Mouse (Mus musculus) neural tube, embryonic 15.5 days (tissue): ENCODE data around the gene Zfp341. TPM values are rescaled to one million over a fixed set of nuclear protein-coding genes. Genes with fewer than 3 reads are reported as not detected.

Source experiments
- polyA plus RNA-seq: library from polyadenylated mRNA; unstranded; fragments of >200 nt; fragmentation: Nextera tagmentation; extraction: Ambion mirVana; gene quantifications from 2 replicates; pipeline ENCODE4 v1.2.1, GENCODE M21; 2015

Zfp341 gene
- polyA plus RNA-seq, 1 experiment from 2014 or later, result 2.3 TPM

Other genes starting within 250 kb of the Zfp341 start
- gene Cdk5rap1, start 240.3 kb upstream of the Zfp341 start, polyA plus RNA-seq, result 13.7 and 13.8 TPM in 2 replicates
- 12.1 and 12.7 TPM in 2 replicates for gene Snta1, start 205.2 kb upstream of the Zfp341 start, polyA plus RNA-seq
- 35.3 and 36.1 TPM in 2 replicates for gene Cbfa2t2, start 176.8 kb upstream of the Zfp341 start, polyA plus RNA-seq
- gene 1700003F12Rik, start 66.2 kb upstream of the Zfp341 start, polyA plus RNA-seq, result 1.3 and 1.9 TPM in 2 replicates
- 0.31 and 0.63 TPM in 2 replicates for gene Actl10, start 61.5 kb upstream of the Zfp341 start, polyA plus RNA-seq
- 16.0 and 19.6 TPM in 2 replicates for gene Necab3, start 54.4 kb upstream of the Zfp341 start, polyA plus RNA-seq
- gene E2f1, start 43.4 kb upstream of the Zfp341 start, polyA plus RNA-seq, result 3.4 and 7.4 TPM in 2 replicates
- gene Pxmp4, start 9.6 kb upstream of the Zfp341 start, polyA plus RNA-seq, result 18.1 and 22.9 TPM in 2 replicates
- 0.35 and 0.55 TPM in 2 replicates for gene 4930519P11Rik, start 140 bp downstream of the Zfp341 start, polyA plus RNA-seq
- gene Chmp4b, start 38.4 kb downstream of the Zfp341 start, polyA plus RNA-seq, result 29.6 and 31.5 TPM in 2 replicates
- not detected in 2 replicates for gene Gm14214, start 156.7 kb downstream of the Zfp341 start, polyA plus RNA-seq
- 26.2 and 28.2 TPM in 2 replicates for gene Raly, start 177.8 kb downstream of the Zfp341 start, polyA plus RNA-seq
- gene a, start 178.1 kb downstream of the Zfp341 start, polyA plus RNA-seq, result 0.33 and 0.93 TPM in 2 replicates